Comparison of ENCODE assay signal across 10 mouse cellular contexts in the genomic region with DNA sequence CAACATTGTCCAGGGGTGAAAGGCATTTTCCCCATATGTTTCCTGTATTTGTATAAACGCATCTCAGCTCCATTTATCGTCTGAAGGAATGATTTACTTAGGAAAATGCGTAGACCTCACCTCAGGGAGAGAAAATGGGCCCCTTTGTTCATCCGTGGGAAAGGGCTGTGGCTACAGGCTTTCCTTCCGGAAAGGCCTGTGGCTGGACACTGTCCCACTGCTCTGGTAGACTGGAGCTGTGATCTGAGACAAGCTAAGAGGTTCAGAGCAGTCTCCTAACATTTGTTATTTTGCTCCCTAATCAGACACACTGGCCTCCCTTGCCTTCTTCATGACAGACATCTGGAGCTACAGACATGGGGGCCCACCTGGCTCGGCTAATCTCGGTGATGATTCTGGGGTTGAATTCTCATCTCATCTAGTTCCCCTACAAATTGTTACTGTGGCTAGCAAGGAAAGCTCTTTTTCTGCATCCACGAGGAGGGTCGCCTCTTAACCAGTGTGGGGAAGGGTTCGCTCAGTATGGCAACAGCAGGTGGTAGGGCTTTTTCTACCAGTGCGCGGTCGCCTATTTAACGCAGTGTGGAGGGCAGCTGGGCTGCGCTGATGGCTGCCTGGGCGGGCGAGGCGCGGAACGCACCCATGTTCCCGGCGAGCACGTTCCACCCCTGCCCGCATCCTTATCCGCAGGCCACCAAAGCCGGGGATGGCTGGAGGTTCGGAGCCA. TPM values are rescaled to one million over a fixed set of nuclear protein-coding genes. Genes with fewer than 3 reads are reported as not detected.
DNase-seq lines count a peak whose midpoint lies in the region; ATAC-seq lines count a peak whose summit lies in the region.
"Not testable (repeated sequence)": the region's sequence is repeated elsewhere in the genome, so short reads cannot be mapped to it uniquely, and the experiment has no call there.
"Had no signal": no experiment of that assay in that cellular context is flagged by ENCODE, and none has a peak within 500 bp of the region (broad histone marks: within the 10 kb centered on the region; RNA-seq: fewer than 3 reads in every experiment).

No protein-coding gene starts in this region.

- peak overlapping the region; percentile 42 for H3K4me3 ChIP-seq in forebrain, embryonic 13.5 days
- peak overlapping the region; percentile 57 for H3K4me3 ChIP-seq in heart, embryonic 13.5 days
- peak overlapping the region; percentile 40 for H3K4me3 ChIP-seq in hindbrain, embryonic 16.5 days (ENCODE audit: low read length)
- H3K4me3 ChIP-seq in limb, embryonic 11.5 days (ENCODE audit: low read depth, low read length) = peak overlapping the region; percentile 26; the same call in 1 of the 2 replicates
- peak overlapping the region; percentile 44 for H3K4me3 ChIP-seq in lung, embryonic 16.5 days (ENCODE audit: low read length)
- H3K4me3 ChIP-seq in midbrain, embryonic 16.5 days (ENCODE audit: low read depth, low read length) = peak overlapping the region; percentile 39
- H3K4me3 ChIP-seq in stomach, embryonic 15.5 days (replicated peaks) = peak overlapping the region; percentile 37

- DNase-seq in embryo, embryonic 9.5 days (ENCODE audit: extremely low spot score) = peak; percentile 15
- peak; percentile 47 for DNase-seq in limb, embryonic 11.5 days (ENCODE audit: low spot score)

- 23% methylated on average over 23 of the region's 27 CpGs for WGBS in forebrain, embryonic 13.5 days
- WGBS in heart, embryonic 13.5 days = 20% methylated on average over 26 of the region's 27 CpGs
- WGBS in hindbrain, embryonic 16.5 days = 22% methylated on average over 24 of the region's 27 CpGs
- WGBS in limb, embryonic 11.5 days = 24% methylated on average over 23 of the region's 27 CpGs
- WGBS in lung, embryonic 16.5 days = 20% methylated on average over 19 of the region's 27 CpGs
- 23% methylated on average over 23 of the region's 27 CpGs for WGBS in midbrain, embryonic 16.5 days
- WGBS in stomach, embryonic 15.5 days = 25% methylated on average over 20 of the region's 27 CpGs

- H3K27ac ChIP-seq in forebrain, embryonic 13.5 days; heart, embryonic 13.5 days (replicated peaks); hindbrain, embryonic 16.5 days (ENCODE audit: low read depth, low read length); limb, embryonic 11.5 days (replicated peaks; ENCODE audit: low read depth, low read length); lung, embryonic 16.5 days (ENCODE audit: low read length); midbrain, embryonic 16.5 days (ENCODE audit: low read length); stomach, embryonic 15.5 days: not testable (repeated sequence)

- H3K27me3 ChIP-seq in forebrain, embryonic 13.5 days = peaks cover 33% of the 10 kb centered on the region
- H3K27me3 ChIP-seq in heart, embryonic 13.5 days (replicated peaks) = peaks cover 57% of the 10 kb centered on the region
- not testable (repeated sequence) for H3K27me3 ChIP-seq in hindbrain, embryonic 16.5 days (replicated peaks; ENCODE audit: control insufficient read depth, insufficient read depth, low read length); midbrain, embryonic 16.5 days (ENCODE audit: control insufficient read depth, insufficient read depth, low read depth, low read length)
- H3K27me3 ChIP-seq in limb, embryonic 11.5 days (ENCODE audit: control insufficient read depth, insufficient read depth, low read length) = peaks cover 11% of the 10 kb centered on the region
- peaks cover 21% of the 10 kb centered on the region for H3K27me3 ChIP-seq in lung, embryonic 16.5 days (ENCODE audit: control insufficient read depth, insufficient read depth, low read depth, low read length)
- H3K27me3 ChIP-seq in stomach, embryonic 15.5 days (replicated peaks) = peaks cover 11% of the 10 kb centered on the region; the same call in 1 of the 2 replicates

- H3K9ac ChIP-seq in forebrain, embryonic 13.5 days = 0 out of 2 replicates have a peak overlapping the region, but pooled peaks have one; percentile 16
- not testable (repeated sequence) for H3K9ac ChIP-seq in heart, embryonic 13.5 days; hindbrain, embryonic 16.5 days (ENCODE audit: low read depth, low read length); limb, embryonic 11.5 days (ENCODE audit: low read length); lung, embryonic 16.5 days (ENCODE audit: low read length); midbrain, embryonic 16.5 days (ENCODE audit: low read depth, low read length); stomach, embryonic 15.5 days

- not testable (repeated sequence) for H3K4me1 ChIP-seq in forebrain, embryonic 13.5 days; heart, embryonic 13.5 days; hindbrain, embryonic 16.5 days (ENCODE audit: control insufficient read depth, insufficient read depth, low read depth, low read length); limb, embryonic 11.5 days (ENCODE audit: control insufficient read depth, insufficient read depth, low read length); lung, embryonic 16.5 days (replicated peaks; ENCODE audit: control insufficient read depth, insufficient read depth, low read length); midbrain, embryonic 16.5 days (ENCODE audit: control insufficient read depth, insufficient read depth, low read length); stomach, embryonic 15.5 days

- ATAC-seq in forebrain, embryonic 13.5 days = peak; percentile 76
- ATAC-seq in heart, embryonic 13.5 days (ENCODE audit: extremely low read depth, insufficient number of reproducible peaks, low FRiP score, low TSS enrichment); stomach, embryonic 15.5 days (ENCODE audit: insufficient read depth, low FRiP score, low read depth): not testable (repeated sequence)
- peak; percentile 64; the same call in 1 of the 2 replicates for ATAC-seq in hindbrain, embryonic 16.5 days
- ATAC-seq in limb, embryonic 11.5 days (ENCODE audit: insufficient number of reproducible peaks, low FRiP score, low TSS enrichment, low read depth) = 0 out of 2 replicates have a peak, but pooled peaks have one; percentile 36
- ATAC-seq in lung, embryonic 16.5 days (ENCODE audit: low read depth) = peak; percentile 47; the same call in 1 of the 2 replicates
- peak; percentile 72 for ATAC-seq in midbrain, embryonic 16.5 days

- not testable (repeated sequence) for H3K9me3 ChIP-seq in forebrain, embryonic 13.5 days (replicated peaks); heart, embryonic 13.5 days; hindbrain, embryonic 16.5 days (ENCODE audit: control insufficient read depth, low read length); limb, embryonic 11.5 days (ENCODE audit: control insufficient read depth, low read length); lung, embryonic 16.5 days (ENCODE audit: control insufficient read depth, low read length); midbrain, embryonic 16.5 days (replicated peaks; ENCODE audit: control insufficient read depth, low read length, poor library complexity, severe bottlenecking); stomach, embryonic 15.5 days

- not testable (repeated sequence) for H3K36me3 ChIP-seq in forebrain, embryonic 13.5 days (ENCODE audit: poor library complexity, severe bottlenecking); heart, embryonic 13.5 days; hindbrain, embryonic 16.5 days (ENCODE audit: control insufficient read depth, insufficient read depth, low read length); limb, embryonic 11.5 days (ENCODE audit: control insufficient read depth, insufficient read depth, low read length); lung, embryonic 16.5 days (ENCODE audit: control insufficient read depth, insufficient read depth, low read length); midbrain, embryonic 16.5 days (ENCODE audit: control insufficient read depth, insufficient read depth, low read length); stomach, embryonic 15.5 days

- H3K4me2 ChIP-seq in forebrain, embryonic 13.5 days = peak overlapping the region; percentile 72
- peak overlapping the region; percentile 83 for H3K4me2 ChIP-seq in heart, embryonic 13.5 days
- H3K4me2 ChIP-seq in hindbrain, embryonic 16.5 days (ENCODE audit: low read length) = peak overlapping the region; percentile 59
- peak overlapping the region; percentile 45 for H3K4me2 ChIP-seq in limb, embryonic 11.5 days (ENCODE audit: low read depth, severe bottlenecking)
- H3K4me2 ChIP-seq in lung, embryonic 16.5 days (ENCODE audit: low read depth, low read length) = peak overlapping the region; percentile 63
- peak overlapping the region; percentile 64 for H3K4me2 ChIP-seq in midbrain, embryonic 16.5 days (ENCODE audit: low read length)
- peak overlapping the region; percentile 78 for H3K4me2 ChIP-seq in stomach, embryonic 15.5 days

RNA-seq across cellular contexts. Expression of a gene that starts 6.4 kb away (rescaled TPM):
- polyA plus RNA-seq in forebrain, embryonic 13.5 days (2015; fragmentation: Nextera tagmentation; extraction: Ambion mirVana) = 14.0 and 14.4 TPM in 2 replicates
- 0.38 and 1.6 TPM in 2 replicates for polyA plus RNA-seq in heart, embryonic 13.5 days (2015; fragmentation: Nextera tagmentation; extraction: Ambion mirVana)
- polyA plus RNA-seq in hindbrain, embryonic 16.5 days (2015; fragmentation: Nextera tagmentation; extraction: Ambion mirVana) = 35.5 and 41.4 TPM in 2 replicates
- 0.56 and 0.91 TPM in 2 replicates for polyA plus RNA-seq in limb, embryonic 11.5 days (2014; fragmentation: Nextera tagmentation; extraction: Ambion mirVana)
- polyA plus RNA-seq in lung, embryonic 16.5 days (2015; fragmentation: Nextera tagmentation; extraction: Ambion mirVana) = 0.84 and 1.1 TPM in 2 replicates
- polyA plus RNA-seq in midbrain, embryonic 16.5 days (2015; fragmentation: Nextera tagmentation; extraction: Ambion mirVana) = 25.3 and 28.9 TPM in 2 replicates
- polyA plus RNA-seq in stomach, embryonic 15.5 days (2015; fragmentation: Nextera tagmentation; extraction: Ambion mirVana) = 8.6 and 10.6 TPM in 2 replicates

RNA-seq across cellular contexts. Expression of a gene that starts 38.5 kb away (rescaled TPM):
- polyA plus RNA-seq in forebrain, embryonic 13.5 days (2015; fragmentation: Nextera tagmentation; extraction: Ambion mirVana) = not detected in 2 replicates
- not detected in 2 replicates for polyA plus RNA-seq in heart, embryonic 13.5 days (2015; fragmentation: Nextera tagmentation; extraction: Ambion mirVana)
- not detected in 2 replicates for polyA plus RNA-seq in hindbrain, embryonic 16.5 days (2015; fragmentation: Nextera tagmentation; extraction: Ambion mirVana)
- polyA plus RNA-seq in limb, embryonic 11.5 days (2014; fragmentation: Nextera tagmentation; extraction: Ambion mirVana) = not detected in 2 replicates
- polyA plus RNA-seq in lung, embryonic 16.5 days (2015; fragmentation: Nextera tagmentation; extraction: Ambion mirVana) = not detected in 2 replicates
- not detected in 2 replicates for polyA plus RNA-seq in midbrain, embryonic 16.5 days (2015; fragmentation: Nextera tagmentation; extraction: Ambion mirVana)
- polyA plus RNA-seq in stomach, embryonic 15.5 days (2015; fragmentation: Nextera tagmentation; extraction: Ambion mirVana) = not detected in 2 replicates
- polyA plus RNA-seq: cortical plate, adult 2 months; urinary bladder, adult 2 months had no signal
